Mouse (Mus musculus): Measurements from ENCODE around the gene Znrf1.

- TF ChIP-seq CTCF (IDR thresholded peaks at IDR 0.05; ENCODE audit: borderline replicate concordance, extremely low read depth, insufficient read depth, insufficient read length) = no peak
- no peak for TF ChIP-seq POLR2A (IDR thresholded peaks at IDR 0.05; ENCODE audit: borderline replicate concordance, extremely low read depth, insufficient read depth, insufficient read length, poor library complexity, severe bottlenecking)
These were observed 49.0 kb downstream of the Znrf1 start for GRCm38 (mm10) chr8:111584946-111585345.

All from brain, embryonic 14.5 days (tissue).